Mouse (Mus musculus): Measurements from ENCODE around the gene Tmtc2. TPM values are rescaled to one million over a fixed set of nuclear protein-coding genes. Genes with fewer than 3 reads are reported as not detected.

Gene Tmtc2
- total and polyA plus RNA-seq, 2 experiments from 2014 or later, result 7.6 to 19.3 TPM

- WGBS, result 85% methylated on average over 3 of the region's 3 CpGs
- Histone ChIP-seq H3K4me3 (ENCODE audit: low read length) (no peak overlapping the region), H3K9me3 (ENCODE audit: low read length) (no peaks in the 10 kb centered on the region), H3K4me2 (ENCODE audit: low read depth, low read length) (no peak overlapping the region), H3K9ac (replicated peaks; ENCODE audit: low read length) (no peak overlapping the region), H3K4me1 (ENCODE audit: insufficient read depth, low read length) (no peaks in the 10 kb centered on the region), H3K27ac (no peak overlapping the region), H3K36me3 (ENCODE audit: insufficient read depth, low read length) (no peaks in the 10 kb centered on the region), H3K27me3 (ENCODE audit: insufficient read depth, low read length) (no peaks in the 10 kb centered on the region)
- no peak for TF ChIP-seq CTCF (IDR thresholded peaks at IDR 0.05; ENCODE audit: low read depth)
- ATAC-seq, result no peak
- DNase-seq (ENCODE audit: low spot score), result no peak
These were observed 432.1 kb downstream of the Tmtc2 start for GRCm38 (mm10) chr10:105142201-105142600.
